Mouse (Mus musculus): ENCODE data around the gene Papolb.
A peak's percentile ranks its signal among the peaks of the same experiment; 100 is the strongest.

GRCm38 (mm10) chr5:142550706-142551652, 21.1 kb upstream of the Papolb start, which contains the start of gene Radil:
- TF ChIP-seq CTCF (IDR thresholded peaks at IDR 0.05): peak; percentile 88
- no peak for TF ChIP-seq EP300 (IDR thresholded peaks at IDR 0.05)
